Mouse (Mus musculus) fat pad, adult 2 months (tissue): Measurements from ENCODE around the gene Lyg2.

Source experiments
- DNase-seq: peaks from one replicate; pipeline ENCODE4 v3.0.0-alpha.2; 2011; ENCODE audit warnings: low read depth, low spot score; ENCODE audit errors: extremely low read depth

Gene Lyg2

GRCm38 (mm10) chr1:37884451-37884850, 31.8 kb downstream of the Lyg2 start:
- DNase-seq = no peak

- DNase-seq = no peak
Observed at GRCm38 (mm10) chr1:37883411-37883810, 32.9 kb downstream of the Lyg2 start.

GRCm38 (mm10) chr1:37877736-37878460, 38.4 kb downstream of the Lyg2 start:
- DNase-seq = no peak

- no peak for DNase-seq
Observed at GRCm38 (mm10) chr1:37873157-37873556, 43.1 kb downstream of the Lyg2 start.

- peak; percentile 39 for DNase-seq
Observed at GRCm38 (mm10) chr1:37872131-37873067, 43.9 kb downstream of the Lyg2 start.

- no peak for DNase-seq
Observed at GRCm38 (mm10) chr1:37871704-37872103, 44.6 kb downstream of the Lyg2 start, which contains the start of gene Lipt1. Gene Lipt1, plus strand, starts transcription at chr1:37871738.

- DNase-seq = no peak
Observed at GRCm38 (mm10) chr1:37869362-37869761, 46.9 kb downstream of the Lyg2 start.

- no peak for DNase-seq
Observed at GRCm38 (mm10) chr1:37868640-37869039, 47.7 kb downstream of the Lyg2 start.

GRCm38 (mm10) chr1:37867684-37868322, 48.5 kb downstream of the Lyg2 start:
- DNase-seq = no peak

GRCm38 (mm10) chr1:37867056-37867455, 49.2 kb downstream of the Lyg2 start:
- no peak for DNase-seq

GRCm38 (mm10) chr1:37866286-37866685, 50.0 kb downstream of the Lyg2 start, which contains the start of gene Tsga10:
Gene Tsga10, minus strand, starts transcription at chr1:37866429.
- DNase-seq = no peak

GRCm38 (mm10) chr1:37865401-37866215, 50.7 kb downstream of the Lyg2 start:
- DNase-seq = no peak

- DNase-seq = peak; percentile 55
Observed at GRCm38 (mm10) chr1:37864511-37865400, 51.5 kb downstream of the Lyg2 start.
